Mouse (Mus musculus): ENCODE results near the gene Gm8206. TPM values are rescaled to one million over a fixed set of nuclear protein-coding genes. Genes with fewer than 3 reads are reported as not detected.
A peak's percentile ranks its signal among the peaks of the same experiment; 100 is the strongest.
"Not testable (repeated sequence)": the region's sequence is repeated elsewhere in the genome, so short reads cannot be mapped to it uniquely, and the experiment has no call there.

Gene Gm8206
- total RNA-seq (2021): not detected
- long read RNA-seq, experiment 1, partial matches to known transcripts: 0 of 1 reads
- long read RNA-seq, experiment 1, other reads (novel, unspliced or antisense): 1 of 1 reads
- long read RNA-seq, experiment 2: 0 reads

DNA sequence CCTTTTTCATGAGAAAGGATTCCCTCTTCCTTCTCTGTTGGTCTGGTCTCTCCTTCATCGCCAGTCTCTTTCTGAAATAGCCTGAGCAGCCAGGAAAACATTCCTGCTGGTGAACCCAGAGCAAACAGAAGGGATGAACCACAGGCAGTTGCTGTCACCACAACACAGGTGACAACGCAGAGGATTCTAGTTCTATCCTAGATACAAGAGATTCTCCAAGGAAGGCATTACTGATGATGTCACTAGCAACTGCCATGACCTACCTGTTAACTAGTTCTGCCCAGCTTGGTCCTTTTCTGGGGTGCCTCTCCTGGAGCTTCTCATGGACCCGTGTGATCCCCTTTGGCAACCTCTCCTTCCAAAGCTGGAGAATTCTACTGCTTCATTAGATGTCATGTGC lies at the start of gene Gm8206:
Gm8206 (minus strand) TSS at position 101 of the 400 bp plus-strand sequence.
- not testable (repeated sequence) for DNase-seq

DNA sequence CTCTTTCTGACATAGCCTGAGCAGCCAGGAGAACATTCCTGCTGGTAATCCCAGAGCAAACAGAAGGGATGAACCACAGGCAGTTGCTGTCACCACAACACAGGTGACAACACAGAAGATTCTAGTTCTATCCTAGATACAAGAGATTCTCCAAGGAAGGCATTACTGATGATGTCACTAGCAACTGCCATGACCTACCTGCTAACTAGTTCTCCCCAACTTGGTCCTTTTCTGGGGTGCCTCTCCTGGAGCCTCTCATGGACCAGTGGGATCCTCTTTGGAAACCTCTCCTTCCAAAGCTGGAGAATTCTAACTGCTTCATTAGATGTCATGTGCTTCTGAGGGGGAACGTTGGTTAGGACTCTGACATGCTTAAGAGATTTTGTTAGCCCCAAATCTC lies 32.0 kb upstream of the Gm8206 start, which contains the start of gene Gm3476:
Gm3476 (minus strand) TSS at position 101 of the 400 bp plus-strand sequence.
- DNase-seq: not testable (repeated sequence)

DNA sequence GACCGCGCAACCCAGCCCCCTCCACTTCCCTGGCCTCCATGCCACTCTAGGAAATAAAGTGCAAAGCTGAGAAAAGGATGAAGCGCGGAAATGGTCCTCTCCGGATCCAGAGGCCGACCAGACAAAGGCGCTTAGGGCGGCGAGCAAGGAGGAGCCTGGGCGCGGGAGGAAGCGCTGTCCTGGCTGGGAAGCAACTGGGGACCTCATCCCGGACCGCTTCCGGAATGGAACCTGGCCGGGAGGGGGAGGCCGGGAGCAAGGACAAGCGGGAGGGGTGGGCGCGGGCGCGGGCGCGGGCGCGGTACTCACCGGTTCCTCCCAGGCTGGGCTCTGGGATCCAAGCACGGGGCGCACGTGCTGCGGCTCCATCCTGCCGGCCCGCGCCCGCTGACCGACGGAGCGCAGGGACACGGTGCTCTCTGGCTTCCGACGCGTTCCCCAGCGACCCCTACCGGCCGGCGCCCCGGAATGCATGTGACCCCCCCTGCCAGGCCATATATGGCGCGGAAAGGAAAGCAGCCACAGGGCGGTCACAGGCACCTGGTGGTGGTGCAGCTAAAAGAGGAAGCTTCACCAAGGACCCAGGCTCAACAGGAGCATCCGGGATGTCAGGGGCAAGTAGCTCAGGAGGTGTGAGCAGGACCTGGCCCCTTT lies 14.7 kb upstream of the Gm8206 start, which contains the start of gene Gm3468:
Gm3468 (minus strand) TSS at position 394 of the 654 bp plus-strand sequence.
- DNase-seq: peak; percentile 22

GRCm38 (mm10) chr14:6107500-6107899 lies 13.8 kb upstream of the Gm8206 start:
- DNase-seq: not testable (repeated sequence)

DNA sequence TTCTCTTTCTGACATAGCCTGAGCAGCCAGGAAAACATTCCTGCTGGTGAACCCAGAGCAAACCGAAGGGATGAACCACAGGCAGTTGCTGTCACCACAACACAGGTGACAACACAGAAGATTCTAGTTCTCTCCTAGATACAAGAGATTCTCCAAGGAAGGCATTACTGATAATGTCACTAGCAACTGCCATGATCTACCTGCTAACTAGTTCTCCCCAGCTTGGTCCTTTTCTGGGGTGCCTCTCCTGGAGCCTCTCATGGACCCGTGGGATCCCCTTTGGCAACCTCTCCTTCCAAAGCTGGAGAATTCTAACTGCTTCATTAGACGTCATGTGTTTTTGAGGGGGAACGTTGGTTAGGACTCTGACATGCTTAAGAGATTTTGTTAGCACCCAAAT lies 35.6 kb downstream of the Gm8206 start, which contains the start of gene Gm6337:
Gm6337 (minus strand) TSS at position 101 of the 400 bp plus-strand sequence.
- not testable (repeated sequence) for DNase-seq

- peak; percentile 8 for DNase-seq
Observed at GRCm38 (mm10) chr14:5987136-5987535, 106.6 kb downstream of the Gm8206 start.

DNA sequence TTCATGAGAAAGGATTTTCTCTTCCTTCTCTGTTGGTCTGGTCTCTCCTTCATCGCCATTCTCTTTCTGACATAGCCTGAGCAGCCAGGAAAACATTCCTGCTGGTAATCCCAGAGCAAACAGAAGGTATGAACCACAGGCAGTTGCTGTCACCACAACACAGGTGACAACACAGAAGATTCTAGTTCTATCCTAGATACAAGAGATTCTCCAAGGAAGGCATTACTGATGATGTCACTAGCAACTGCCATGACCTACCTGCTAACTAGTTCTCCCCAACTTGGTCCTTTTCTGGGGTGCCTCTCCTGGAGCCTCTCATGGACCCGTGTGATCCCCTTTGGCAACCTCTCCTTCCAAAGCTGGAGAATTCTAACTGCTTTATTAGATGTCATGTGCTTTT lies 114.7 kb downstream of the Gm8206 start, which contains the start of gene Gm3453:
Gm3453 (minus strand) TSS at position 101 of the 400 bp plus-strand sequence.
- DNase-seq: not testable (repeated sequence)

Other genes with a start within 250 kb of the Gm8206 start
- gene Gm8237, start 213.6 kb downstream of the Gm8206 start, total RNA-seq (2021): not detected
- under 1 TPM in 1 of 2 experiments, not detected in 1; 0.15 TPM for gene Gm3248, start 132.2 kb downstream of the Gm8206 start, total RNA-seq (2021)
- gene Gm3453, start 114.8 kb downstream of the Gm8206 start, total RNA-seq (2021): not detected
- gene Gm6337, start 35.7 kb downstream of the Gm8206 start, total RNA-seq (2021): not detected
- gene Gm3468, start 14.7 kb upstream of the Gm8206 start, total RNA-seq (2021): under 1 TPM in 1 of 2 experiments, not detected in 1; 0.18 TPM
- gene Gm3476, start 31.9 kb upstream of the Gm8206 start, total RNA-seq (2021): not detected
- gene Gm21560, start 125.3 kb upstream of the Gm8206 start, total RNA-seq (2021): under 1 TPM in 1 of 2 experiments, not detected in 1; 0.24 TPM
- gene Gm3411, start 193.3 kb upstream of the Gm8206 start, total RNA-seq (2021): not detected
- not detected for gene Gm21103, start 210.9 kb upstream of the Gm8206 start, total RNA-seq (2021)
- gene Gm3618, start 249.7 kb upstream of the Gm8206 start, total RNA-seq (2021): not detected

Measured in gastrocnemius, postnatal 25 days (tissue).